Mouse (Mus musculus) frontal cortex, postnatal 36 days (tissue): ENCODE measurements around the gene Padi2.

Experiments used
- DNase-seq, 2 experiments: peaks; one replicate each; pipeline ENCODE4 v3.0.0; 2022; ENCODE audit warnings: low spot score in 2 of 2

Padi2 gene

GRCm38 (mm10) chr4:140986711-140987395 is 80.7 kb downstream of the Padi2 start, which contains the start of gene Atp13a2:
Gene Atp13a2, plus strand, starts transcription at chr4:140986873.
- DNase-seq = peak; percentile 94 to 96

DNA sequence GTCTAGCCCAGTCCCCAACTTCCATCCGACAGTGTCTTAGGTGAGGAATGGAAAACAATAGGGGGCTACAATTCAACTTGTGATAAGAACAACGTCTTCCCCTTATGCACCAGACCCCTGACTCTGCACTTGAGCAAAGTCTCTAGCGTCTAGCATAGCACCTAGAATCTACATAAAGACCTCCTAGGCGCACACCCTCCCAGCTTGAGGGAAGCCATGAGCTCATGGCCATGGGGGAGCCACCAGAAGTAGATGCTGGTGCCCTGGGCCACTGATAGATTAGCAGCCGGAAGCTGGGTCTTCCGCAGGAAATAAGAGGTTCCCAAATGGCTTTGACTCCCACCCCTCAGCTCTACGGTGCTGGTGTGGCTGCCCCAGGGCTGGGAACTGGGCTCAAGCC is 81.3 kb downstream of the Padi2 start:
- DNase-seq = no peak

DNA sequence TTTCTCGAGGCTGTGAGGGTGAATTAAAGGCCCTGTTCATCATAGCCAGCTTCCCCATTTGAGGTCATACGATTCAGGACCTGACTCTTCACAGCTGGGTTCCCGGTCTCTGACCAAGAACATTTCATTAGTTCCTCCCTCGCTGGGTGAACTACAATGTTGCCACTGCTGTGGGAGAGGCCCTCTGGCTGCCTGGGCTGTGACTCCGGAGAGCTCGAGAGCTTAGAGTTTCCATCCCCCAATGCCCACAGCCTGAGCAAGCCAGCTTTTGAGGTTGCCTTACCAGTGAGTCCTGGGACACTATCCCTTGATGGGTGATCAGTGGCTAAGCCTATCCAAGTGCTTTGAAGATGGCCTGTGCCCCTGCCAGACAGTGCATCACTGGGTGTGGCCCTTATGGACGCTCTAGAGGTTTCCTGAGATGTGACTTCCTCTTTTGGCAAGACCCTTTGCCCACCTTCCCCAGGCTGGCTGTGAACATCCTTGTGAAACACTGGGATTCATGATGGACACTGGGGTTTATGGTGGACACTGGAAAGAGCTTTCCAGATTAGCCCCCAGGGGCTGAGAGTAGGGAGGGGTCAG is 82.7 kb downstream of the Padi2 start:
- no peak for DNase-seq

GRCm38 (mm10) chr4:140989447-140989846 is 83.3 kb downstream of the Padi2 start:
- no peak for DNase-seq

- no peak for DNase-seq
Measured at GRCm38 (mm10) chr4:140992215-140992614, 86.1 kb downstream of the Padi2 start.

DNA sequence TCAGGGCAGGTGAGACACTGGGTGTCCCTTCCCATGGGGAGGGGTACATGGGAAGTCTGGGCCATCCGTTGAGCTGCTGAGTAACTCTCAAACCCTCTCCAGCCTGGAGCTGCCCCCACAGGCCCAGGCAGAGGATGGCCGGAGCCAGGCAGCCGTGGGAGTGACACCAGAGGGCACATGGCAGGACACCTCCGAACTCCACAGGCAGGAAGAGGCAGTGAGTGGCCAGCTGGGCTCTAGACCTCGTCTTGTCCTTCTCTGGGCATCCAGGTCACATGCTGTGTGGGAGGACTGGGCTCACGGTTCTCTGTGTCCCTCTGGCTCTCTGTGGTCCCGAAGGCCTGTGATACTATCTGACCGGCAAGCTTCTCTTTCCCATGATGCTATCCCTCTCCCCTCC is 87.7 kb downstream of the Padi2 start:
- no peak for DNase-seq

DNA sequence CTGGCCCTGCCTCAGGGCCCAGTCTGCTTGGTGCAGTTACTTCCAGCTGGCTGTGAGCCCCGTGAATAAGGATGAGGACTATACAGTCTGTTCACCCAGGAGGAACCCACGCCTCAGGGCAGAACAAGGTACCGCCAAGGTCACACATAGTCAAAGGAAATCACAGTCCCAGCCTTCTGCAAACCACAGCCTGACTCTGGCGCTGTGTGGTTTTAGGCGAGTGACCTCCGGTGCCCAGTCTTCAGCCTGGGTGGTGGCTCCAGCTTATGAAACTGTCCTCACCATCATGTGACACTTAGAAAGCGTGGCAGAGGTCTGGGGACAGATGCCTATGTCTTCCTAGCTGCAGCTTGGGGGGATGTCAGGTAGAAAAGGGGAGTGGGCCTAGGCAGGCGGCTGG is 89.7 kb downstream of the Padi2 start:
- no peak for DNase-seq

DNA sequence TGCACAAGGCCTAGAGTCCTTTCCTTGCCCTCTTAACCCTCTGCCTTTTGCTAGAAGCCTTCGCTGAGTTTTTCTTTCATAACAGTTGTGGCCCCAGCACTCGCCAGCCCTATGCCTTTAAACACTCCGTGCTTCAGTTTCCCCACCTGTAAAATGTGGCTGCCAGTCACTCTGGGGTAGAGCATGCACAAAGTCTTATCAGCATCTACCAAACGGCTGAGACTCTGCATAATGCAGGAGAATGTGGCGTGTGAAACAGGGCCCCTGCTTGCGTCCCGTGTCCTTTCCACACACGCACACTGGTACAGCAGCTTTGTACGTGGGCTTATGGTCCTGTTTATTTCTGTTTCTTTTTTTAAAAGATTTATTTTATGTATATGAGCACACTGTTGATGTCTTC is 90.7 kb downstream of the Padi2 start:
- DNase-seq = no peak
